ENCODE assay signal across 28 mouse cellular contexts in the genomic region with DNA sequence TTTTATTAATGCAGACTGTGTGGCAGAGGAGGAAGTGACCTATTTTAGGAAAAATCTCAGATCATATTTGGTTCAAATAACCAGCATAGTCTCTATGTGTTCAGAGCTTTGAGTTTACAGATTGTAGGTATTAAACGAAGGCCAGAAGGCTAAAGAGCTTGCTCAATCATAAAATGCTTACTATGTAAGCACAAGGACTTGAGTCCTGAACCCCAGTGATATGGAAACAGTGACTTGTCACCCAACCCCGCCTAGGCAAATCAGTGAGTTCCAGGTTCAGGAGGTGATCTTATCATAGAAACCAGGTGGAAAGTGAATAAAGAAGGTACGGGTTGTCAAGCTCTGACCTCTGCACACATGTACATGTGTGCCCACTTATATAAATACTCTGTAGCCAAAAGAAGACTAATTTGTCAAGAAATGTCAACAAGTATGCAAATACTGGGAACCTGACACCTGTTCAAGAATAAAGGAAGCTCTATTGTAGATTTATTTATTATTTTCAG.
DNase-seq lines count a peak whose midpoint lies in the region; ATAC-seq and TF ChIP-seq lines count a peak whose summit lies in the region.
"Had no signal": no experiment of that assay in that cellular context is flagged by ENCODE, and none has a peak within 500 bp of the region (broad histone marks: within the 10 kb centered on the region; RNA-seq: fewer than 3 reads in every experiment).

No protein-coding gene starts in this region.

- H3K36me3 ChIP-seq in liver, embryonic 16.5 days (ENCODE audit: control insufficient read depth, insufficient read depth) = no peaks in the 10 kb centered on the region
- H3K36me3 ChIP-seq in liver, embryonic 11.5 days (ENCODE audit: control insufficient read depth, insufficient read depth, low read length) = no peaks in the 10 kb centered on the region
- H3K36me3 ChIP-seq in CH12.LX (replicated peaks in 1 of 2; ENCODE audit: control insufficient read depth in 1 of 2, insufficient read depth in 1 of 2, low read length in 1 of 2) = no peaks in the 10 kb centered on the region
- H3K36me3 ChIP-seq in splenic B cell, adult 2 months (ENCODE audit: control insufficient read depth, insufficient read depth, low read length, poor library complexity, severe bottlenecking) = no peaks in the 10 kb centered on the region
- no peaks in the 10 kb centered on the region; the same call in 1 of the 2 replicates for H3K36me3 ChIP-seq in forebrain, embryonic 11.5 days (ENCODE audit: control insufficient read depth, insufficient read depth, low read length)
- H3K36me3 ChIP-seq: G1E; hindbrain, embryonic 15.5 days had no signal

- H3K4me3 ChIP-seq in liver, embryonic 16.5 days (ENCODE audit: low read depth, low read length) = no peak overlapping the region
- no peak overlapping the region for H3K4me3 ChIP-seq in liver, embryonic 11.5 days (ENCODE audit: low read depth, low read length)
- no peak overlapping the region for H3K4me3 ChIP-seq in CH12.LX (replicated peaks in 1 of 3; ENCODE audit: low read depth in 2 of 3, low read length in 2 of 3, poor library complexity in 1 of 3)
- no peak overlapping the region for H3K4me3 ChIP-seq in forebrain, embryonic 11.5 days (ENCODE audit: low read depth, low read length)
- H3K4me3 ChIP-seq: embryonic facial prominence, embryonic 13.5 days; forebrain, embryonic 10.5 days; hindbrain, embryonic 10.5 days; hindbrain, embryonic 15.5 days; kidney, embryonic 15.5 days; myocyte had no signal

- no peak overlapping the region for H3K4me2 ChIP-seq in liver, embryonic 16.5 days (ENCODE audit: low read depth, low read length)
- no peak overlapping the region for H3K4me2 ChIP-seq in liver, embryonic 11.5 days
- H3K4me2 ChIP-seq in CH12.LX (ENCODE audit: insufficient read depth, low read depth, poor library complexity, severe bottlenecking) = no peak overlapping the region
- H3K4me2 ChIP-seq in forebrain, embryonic 11.5 days (ENCODE audit: low read depth, low read length, severe bottlenecking) = no peak overlapping the region
- H3K4me2 ChIP-seq: embryonic facial prominence, embryonic 13.5 days; hindbrain, embryonic 15.5 days; kidney, embryonic 15.5 days had no signal

- dilution Hi-C loops in CH12.LX (cut with MboI; ENCODE audit: extremely low pct_ligation_motif_present, extremely low pct_unique_long_range_greater_than_20kb, low sequenced_read_pairs) = no loop called here

- DNase-seq in liver, embryonic 11.5 days (ENCODE audit: low spot score) = no peak
- no peak for DNase-seq in CH12.LX (ENCODE audit: extremely low read depth)
- peak; percentile 7 for DNase-seq in splenic B cell, adult 2 months (ENCODE audit: low read depth, low spot score)
- no peak for DNase-seq in ovary, postnatal 10 days (ENCODE audit: low spot score)
- no peak for DNase-seq in forebrain, embryonic 11.5 days (ENCODE audit: low spot score)
- DNase-seq: adrenal gland, adult 8-10 months; cerebellum, adult 11-12 months; cerebellum, adult 9-11 months; gastrocnemius, postnatal 10 days; heart, postnatal 14 days; kidney, postnatal 25 days; liver; lung, adult 18-20 months; lung, postnatal 4 days; retina, postnatal 1 day; right cerebral cortex, postnatal 14 days; thymus, postnatal 4 days had no signal

- in situ Hi-C loops in CH12.LX (cut with MboI; ENCODE audit: low pct_ligation_motif_present, low pct_unique_long_range_greater_than_20kb, low sequenced_read_pairs) = no loop called here

- TF ChIP-seq POLR2A in CH12.LX (IDR thresholded peaks at IDR 0.05; ENCODE audit: low read depth, low read length) = no peak

- H3K27ac ChIP-seq in liver, embryonic 16.5 days (ENCODE audit: low read length) = no peak overlapping the region
- H3K27ac ChIP-seq in liver, embryonic 11.5 days (ENCODE audit: low read depth, low read length) = no peak overlapping the region
- no peak overlapping the region for H3K27ac ChIP-seq in CH12.LX (ENCODE audit: insufficient read depth, low read depth)
- H3K27ac ChIP-seq in forebrain, embryonic 11.5 days (ENCODE audit: low read depth, low read length) = no peak overlapping the region
- H3K27ac ChIP-seq: embryonic facial prominence, embryonic 13.5 days; forebrain, embryonic 10.5 days; hindbrain, embryonic 10.5 days; hindbrain, embryonic 15.5 days; kidney, embryonic 15.5 days had no signal

- H3K27me3 ChIP-seq in liver, embryonic 16.5 days (ENCODE audit: control insufficient read depth, insufficient read depth, low read depth, low read length) = no peaks in the 10 kb centered on the region
- H3K27me3 ChIP-seq in liver, embryonic 11.5 days (replicated peaks; ENCODE audit: control insufficient read depth, insufficient read depth, low read length) = no peaks in the 10 kb centered on the region
- no peaks in the 10 kb centered on the region for H3K27me3 ChIP-seq in CH12.LX (replicated peaks)
- H3K27me3 ChIP-seq in splenic B cell, adult 2 months (ENCODE audit: control insufficient read depth, insufficient read depth, low read length, poor library complexity, severe bottlenecking) = no peaks in the 10 kb centered on the region
- H3K27me3 ChIP-seq in forebrain, embryonic 11.5 days (ENCODE audit: control insufficient read depth, insufficient read depth, low read length) = no peaks in the 10 kb centered on the region
- H3K27me3 ChIP-seq: embryonic facial prominence, embryonic 13.5 days; hindbrain, embryonic 15.5 days; kidney, embryonic 15.5 days had no signal

- TF ChIP-seq CTCF in CH12.LX (conservative IDR thresholded peaks at IDR 0.05 in 1 of 2, IDR thresholded peaks at IDR 0.05 in 1 of 2; ENCODE audit: low read depth in 2 of 2, low read length in 2 of 2) = no peak

- peaks cover 6% of the 10 kb centered on the region for H3K4me1 ChIP-seq in liver, embryonic 16.5 days (ENCODE audit: control insufficient read depth, low read depth, low read length)
- H3K4me1 ChIP-seq in liver, embryonic 11.5 days (replicated peaks; ENCODE audit: control insufficient read depth, insufficient read depth, low read length) = peaks cover 3% of the 10 kb centered on the region
- peaks cover 0 to 12% of the 10 kb centered on the region in 2 experiments; a peak in 1 of 4 replicates for H3K4me1 ChIP-seq in CH12.LX (ENCODE audit: control insufficient read depth in 1 of 2, insufficient read depth in 2 of 2)
- H3K4me1 ChIP-seq in forebrain, embryonic 11.5 days (replicated peaks; ENCODE audit: control insufficient read depth, insufficient read depth, low read length) = no peaks in the 10 kb centered on the region; the same call in 1 of the 2 replicates

- no peak for TF ChIP-seq RAD21 in CH12.LX (IDR thresholded peaks at IDR 0.05; ENCODE audit: low read depth, low read length)

- no peaks in the 10 kb centered on the region for H3K9me3 ChIP-seq in liver, embryonic 16.5 days (replicated peaks; ENCODE audit: control insufficient read depth, low read length)
- no peaks in the 10 kb centered on the region for H3K9me3 ChIP-seq in liver, embryonic 11.5 days (ENCODE audit: control insufficient read depth, low read length)
- no peaks in the 10 kb centered on the region for H3K9me3 ChIP-seq in CH12.LX (replicated peaks; ENCODE audit: low read length)
- no peaks in the 10 kb centered on the region for H3K9me3 ChIP-seq in forebrain, embryonic 11.5 days (ENCODE audit: control insufficient read depth, low read length)
- H3K9me3 ChIP-seq: embryonic facial prominence, embryonic 13.5 days; forebrain, embryonic 10.5 days; G1E; hindbrain, embryonic 10.5 days; hindbrain, embryonic 15.5 days; kidney, embryonic 15.5 days had no signal

- 0 out of 2 replicates have a peak, but pooled peaks have one; percentile 18 for TF ChIP-seq EP300 in CH12.LX (IDR thresholded peaks at IDR 0.05; ENCODE audit: low read length)

- 25% methylated on average over 3 of the region's 3 CpGs for WGBS in liver, embryonic 16.5 days (ENCODE audit: insufficient replicate concordance)
- 49% methylated on average over 3 of the region's 3 CpGs for WGBS in liver, embryonic 11.5 days
- WGBS in forebrain, embryonic 11.5 days = 87% methylated on average over 3 of the region's 3 CpGs

- H3K9ac ChIP-seq in liver, embryonic 16.5 days (ENCODE audit: low read depth, low read length) = no peak overlapping the region
- H3K9ac ChIP-seq in liver, embryonic 11.5 days (ENCODE audit: low read depth, low read length) = no peak overlapping the region
- no peak overlapping the region for H3K9ac ChIP-seq in CH12.LX (ENCODE audit: insufficient read depth, low read depth)
- no peak overlapping the region for H3K9ac ChIP-seq in forebrain, embryonic 11.5 days (ENCODE audit: low read length)
- H3K9ac ChIP-seq: embryonic facial prominence, embryonic 13.5 days; hindbrain, embryonic 15.5 days; kidney, embryonic 15.5 days had no signal

- H3K79me2 ChIP-seq in CH12.LX (replicated peaks; ENCODE audit: control insufficient read depth, extremely low read depth, insufficient read depth, poor library complexity, severe bottlenecking) = no peaks in the 10 kb centered on the region

- peak; percentile 25; the same call in 1 of the 2 replicates for ATAC-seq in liver, embryonic 16.5 days (ENCODE audit: low read depth)
- ATAC-seq in liver, embryonic 11.5 days (replicated peaks; ENCODE audit: low FRiP score) = no peak
- no peak for ATAC-seq in inflammation-experienced regulatory T-cells, adult 6 months
- no peak for ATAC-seq in forebrain, embryonic 11.5 days (replicated peaks; ENCODE audit: low FRiP score)
- ATAC-seq: forebrain, embryonic 16.5 days; lung, postnatal 0 days had no signal

TF ChIP-seq in CH12.LX, 34 proteins besides CTCF, POLR2A, EP300 and RAD21:
- TF ChIP-seq JUND (conservative IDR thresholded peaks at IDR 0.05; ENCODE audit: low read depth, low read length) (peak; percentile 51), CHD1 (IDR thresholded peaks at IDR 0.05; ENCODE audit: low read depth, low read length) (no peak)
